Mouse (Mus musculus): Measurements from ENCODE around the gene P2rx7.

Gene P2rx7

GRCm38 (mm10) chr5:122689153-122689552 is 45.4 kb downstream of the P2rx7 start:
- intact Hi-C loops (cut with DNase I), result no loop called here

DNA sequence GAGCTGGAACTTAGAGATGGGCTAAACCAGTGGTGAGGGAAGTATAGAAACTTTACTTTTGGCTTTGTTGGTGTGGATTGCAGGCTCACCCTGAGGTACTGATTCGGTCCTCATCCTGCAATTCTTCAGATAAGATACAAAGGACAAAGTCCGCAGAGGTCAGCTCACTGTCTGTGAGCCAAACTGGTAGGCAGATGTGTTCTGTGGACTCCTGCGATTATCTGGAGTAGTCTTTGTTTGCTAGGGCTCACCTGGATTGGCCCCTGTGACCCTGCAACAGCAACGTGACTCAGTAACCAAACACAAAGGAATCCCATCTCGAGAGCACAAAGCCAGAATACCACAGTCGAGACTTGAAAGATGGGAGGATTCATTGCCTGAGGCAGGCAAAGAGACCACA is 46.8 kb downstream of the P2rx7 start:
- intact Hi-C loops (cut with DNase I), result no loop called here

GRCm38 (mm10) chr5:122693431-122694207 is 49.9 kb downstream of the P2rx7 start:
- intact Hi-C loops (cut with DNase I), result no loop called here

GRCm38 (mm10) chr5:122695516-122695915 is 51.8 kb downstream of the P2rx7 start:
- intact Hi-C loops (cut with DNase I), result no loop called here

DNA sequence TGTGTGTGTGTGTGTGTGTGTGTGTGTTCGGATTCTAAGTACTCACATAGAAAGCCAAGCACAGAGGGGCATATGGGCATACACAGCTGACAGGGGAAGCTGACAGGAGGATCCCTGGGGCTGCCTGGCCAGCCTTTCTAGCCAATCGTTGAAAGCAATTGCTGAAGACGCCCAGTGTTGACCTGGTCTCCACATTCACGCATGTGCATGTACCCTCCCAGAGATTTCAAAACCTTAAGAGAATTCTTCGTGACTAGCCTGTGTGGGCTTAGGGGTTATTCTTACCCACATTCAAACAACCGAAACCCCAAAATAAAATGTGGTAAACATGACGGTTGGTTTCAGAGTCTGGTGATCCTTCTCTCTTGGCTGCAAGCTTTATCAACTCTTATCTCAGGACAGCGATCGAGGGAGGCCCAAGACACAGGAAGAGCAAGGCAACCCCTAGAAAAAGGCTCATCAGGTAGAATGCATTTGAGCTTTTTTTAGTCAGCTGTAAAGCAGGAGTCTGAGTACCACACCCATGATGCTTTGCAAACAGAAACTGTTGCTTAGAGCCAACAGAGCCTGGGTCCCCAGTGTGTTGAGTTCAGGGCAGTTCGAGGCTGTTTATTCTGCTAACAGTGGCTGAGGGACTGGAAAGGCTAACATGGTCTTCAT is 54.5 kb downstream of the P2rx7 start:
- intact Hi-C loops (cut with DNase I), result no loop called here

- intact Hi-C loops (cut with DNase I), result no loop called here
Measured at GRCm38 (mm10) chr5:122698701-122699060, 55.0 kb downstream of the P2rx7 start.

DNA sequence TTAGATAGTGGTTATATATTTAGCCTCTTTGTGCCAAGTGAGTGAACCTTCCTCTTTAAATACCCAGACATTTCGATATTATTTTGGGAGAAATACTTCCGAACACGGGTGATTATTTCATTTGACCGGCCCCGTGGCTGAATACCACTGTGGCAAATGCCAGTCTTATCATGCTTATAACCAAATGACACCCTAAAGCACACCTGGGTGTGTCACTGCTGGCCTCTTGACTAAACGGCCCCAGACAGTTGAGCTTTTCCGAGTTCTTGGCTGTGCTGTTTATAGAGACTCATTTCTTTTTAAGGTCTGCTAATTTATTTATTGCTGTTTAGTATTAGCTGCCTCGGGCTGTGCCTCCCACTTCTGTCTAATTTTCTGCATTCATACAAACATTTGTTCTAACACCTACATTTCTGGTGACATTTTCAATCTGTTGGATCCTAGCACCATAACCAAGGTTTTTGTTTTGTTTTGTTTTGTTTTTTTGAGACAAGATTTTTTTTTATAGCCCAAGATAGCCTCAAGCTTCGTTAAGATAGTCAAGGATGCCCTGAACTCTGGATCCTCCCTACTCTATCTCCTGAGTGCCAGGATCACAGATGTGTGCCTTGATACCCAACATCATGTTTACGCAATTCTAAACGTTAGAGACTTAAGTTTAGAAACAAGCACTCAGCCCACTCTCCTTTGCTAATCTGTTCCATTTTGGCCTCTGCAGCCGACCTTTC is 56.6 kb downstream of the P2rx7 start:
- intact Hi-C loops (cut with DNase I), result no loop called here

GRCm38 (mm10) chr5:122700837-122701212 is 57.1 kb downstream of the P2rx7 start:
- intact Hi-C loops (cut with DNase I), result no loop called here

GRCm38 (mm10) chr5:122702156-122702555 is 58.4 kb downstream of the P2rx7 start:
- intact Hi-C loops (cut with DNase I), result no loop called here

DNA sequence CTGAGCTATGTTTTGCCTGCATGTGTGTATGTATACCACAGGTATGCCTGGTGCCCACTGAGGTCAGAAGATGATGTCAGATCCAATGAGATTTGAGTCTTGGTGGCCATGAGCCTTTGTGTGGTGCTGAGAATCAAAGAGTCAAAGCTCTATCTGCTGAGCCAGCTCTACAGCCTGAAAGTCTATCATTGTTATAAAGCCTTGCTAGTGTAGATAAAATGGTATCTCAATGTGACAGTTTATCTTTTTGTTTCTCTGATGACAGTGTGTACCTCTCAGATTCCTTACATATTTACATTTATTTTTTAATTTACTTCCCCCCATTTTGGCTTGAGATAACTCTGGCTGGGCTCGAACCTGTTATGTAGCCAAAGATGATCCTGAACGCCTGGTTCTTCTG is 59.9 kb downstream of the P2rx7 start:
- intact Hi-C loops (cut with DNase I), result no loop called here

DNA sequence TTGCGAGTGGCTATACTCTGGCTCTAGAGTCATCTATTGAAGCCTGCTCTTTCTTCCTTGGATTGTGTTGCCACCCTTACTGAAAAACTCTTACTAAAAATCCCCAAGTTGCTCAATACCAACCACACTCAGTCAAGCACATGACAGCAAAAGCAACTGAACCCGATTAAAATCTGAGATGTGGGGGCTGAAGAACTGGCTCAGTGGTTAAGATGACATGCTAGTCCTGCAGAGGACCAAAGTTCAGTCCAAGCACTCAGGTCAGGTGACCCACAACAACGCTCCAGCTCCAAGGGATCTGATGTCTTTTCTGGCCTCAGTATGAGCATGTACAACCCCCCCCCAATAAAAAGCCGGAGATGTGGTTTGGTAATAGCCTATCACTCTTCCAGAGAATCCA is 60.9 kb downstream of the P2rx7 start:
- intact Hi-C loops (cut with DNase I), result no loop called here

DNA sequence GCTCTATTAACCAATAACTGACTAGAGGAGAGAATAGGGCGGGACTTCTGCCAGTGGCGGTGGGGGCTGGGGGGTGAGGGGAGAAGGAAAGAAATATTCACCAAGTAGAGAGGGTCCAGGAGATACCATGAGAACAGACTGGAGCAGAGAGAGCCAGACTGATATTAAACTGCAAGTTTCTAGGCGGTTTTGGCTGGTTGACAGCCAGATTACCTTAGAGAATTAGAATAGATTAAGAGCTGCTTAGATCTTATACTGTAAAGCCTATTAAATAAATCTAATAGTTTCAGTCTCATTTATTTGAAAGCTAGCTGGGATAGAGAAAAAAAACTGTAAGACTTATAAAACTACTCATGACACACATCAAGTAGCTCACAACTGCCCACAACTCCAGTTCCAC is 61.5 kb downstream of the P2rx7 start:
- intact Hi-C loops (cut with DNase I), result no loop called here

DNA sequence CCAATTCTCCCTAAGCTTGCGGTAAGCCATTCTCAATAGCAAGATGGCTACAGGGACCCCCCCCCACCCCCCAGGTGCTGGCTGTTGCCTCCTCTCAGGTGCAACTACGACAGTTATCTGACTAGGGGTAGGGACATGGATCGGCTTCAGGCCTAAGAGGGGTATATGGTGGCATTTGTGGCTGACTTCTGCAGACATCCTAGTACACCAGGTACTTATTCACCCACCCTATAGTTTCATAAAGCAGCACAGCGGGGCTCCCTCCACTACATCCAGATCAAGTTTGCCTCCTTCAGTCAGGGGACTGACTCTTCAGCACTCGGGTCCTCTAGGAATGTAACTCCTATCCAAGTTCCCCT is 63.2 kb downstream of the P2rx7 start:
- intact Hi-C loops (cut with DNase I), result no loop called here

DNA sequence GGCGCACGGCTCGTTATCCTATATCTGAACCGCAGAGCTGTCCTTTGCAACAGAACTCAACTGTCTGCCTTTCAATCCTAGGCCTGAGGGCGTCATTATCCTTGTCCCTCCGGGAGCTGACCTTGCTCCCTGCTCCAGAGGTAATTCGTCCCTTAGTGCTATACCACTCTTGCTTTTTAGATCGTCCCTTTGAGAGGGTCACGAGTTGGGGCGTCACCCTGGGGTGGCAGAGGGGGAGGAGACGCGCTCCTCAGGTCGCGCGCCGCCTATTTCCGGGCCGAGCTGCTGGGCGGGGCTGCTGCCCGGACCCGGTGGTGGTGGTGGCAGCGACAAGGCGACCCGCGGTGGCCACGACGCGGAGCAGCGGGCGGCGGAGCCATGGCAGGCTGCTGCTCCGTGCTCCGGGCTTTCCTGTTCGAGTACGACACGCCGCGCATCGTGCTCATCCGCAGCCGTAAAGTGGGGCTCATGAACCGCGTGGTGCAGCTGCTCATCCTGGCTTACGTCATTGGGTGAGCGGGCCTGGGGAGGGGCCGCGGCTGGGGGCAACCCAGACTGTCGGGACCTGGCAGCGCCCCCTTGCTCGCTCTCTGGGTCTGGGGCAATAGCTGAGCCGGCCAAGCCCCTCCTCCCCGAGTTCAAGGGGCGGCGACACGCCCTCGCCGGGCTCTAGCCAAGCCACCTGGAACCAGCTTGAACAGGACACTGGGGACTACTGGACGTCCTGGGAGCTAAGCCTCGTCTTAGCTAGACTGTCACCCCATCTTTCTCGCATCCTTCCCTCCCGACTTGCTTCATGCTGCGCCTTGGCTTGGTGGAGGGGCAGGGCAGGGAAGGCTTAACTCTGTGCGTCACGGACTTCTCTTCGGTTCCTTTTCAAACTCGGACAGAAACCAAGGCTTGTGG is 63.8 kb downstream of the P2rx7 start, which contains the start of gene P2rx4:
Gene P2rx4 (plus strand): TSS at position 269 of the 906 bp plus-strand sequence.
- intact Hi-C loops (cut with DNase I), result no loop called here

DNA sequence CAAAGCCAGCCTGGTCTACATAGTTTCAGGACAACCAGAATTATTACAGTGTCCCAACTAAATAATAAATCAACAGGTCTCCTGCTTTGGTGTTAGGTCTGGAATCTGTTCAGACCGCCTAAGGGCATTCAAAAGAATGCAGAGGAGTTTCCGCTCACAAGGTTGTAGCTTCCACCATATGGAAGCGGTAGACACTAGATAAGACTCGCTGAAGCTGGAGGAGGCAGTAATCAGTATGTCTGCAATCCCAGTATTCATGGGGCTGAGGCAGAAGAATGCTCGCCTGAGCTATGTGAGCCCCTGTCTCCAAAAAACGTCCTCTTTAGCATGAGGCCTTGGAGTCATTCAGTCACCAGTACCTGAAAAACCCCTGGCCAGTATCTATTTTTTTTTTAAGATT is 65.1 kb downstream of the P2rx7 start:
- intact Hi-C loops (cut with DNase I), result no loop called here

- intact Hi-C loops (cut with DNase I), result no loop called here
Measured at GRCm38 (mm10) chr5:122715723-122716122, 72.0 kb downstream of the P2rx7 start.

DNA sequence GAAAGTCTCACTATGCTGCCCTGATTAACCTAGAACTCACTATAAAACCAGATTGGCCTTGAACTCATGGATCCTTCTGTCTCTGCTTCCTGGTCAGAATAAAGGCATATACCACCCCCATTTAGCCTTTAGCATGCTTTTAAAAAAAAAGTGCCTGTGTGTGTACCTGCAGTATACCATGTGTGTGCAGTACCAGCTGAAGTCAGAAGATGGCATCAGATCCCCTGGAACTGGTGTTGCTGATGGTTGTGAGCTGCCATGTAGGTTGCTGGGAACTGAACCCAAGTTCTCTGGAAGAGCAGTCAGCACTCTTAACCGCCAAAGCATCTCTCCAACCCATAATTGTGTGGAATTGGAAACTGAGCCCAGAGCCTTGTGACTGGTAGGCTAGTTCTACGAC is 73.1 kb downstream of the P2rx7 start:
- intact Hi-C loops (cut with DNase I), result no loop called here

- intact Hi-C loops (cut with DNase I), result no loop called here
Measured at GRCm38 (mm10) chr5:122718400-122718799, 74.7 kb downstream of the P2rx7 start.

- intact Hi-C loops (cut with DNase I), result no loop called here
Measured at GRCm38 (mm10) chr5:122719168-122719567, 75.5 kb downstream of the P2rx7 start.

DNA sequence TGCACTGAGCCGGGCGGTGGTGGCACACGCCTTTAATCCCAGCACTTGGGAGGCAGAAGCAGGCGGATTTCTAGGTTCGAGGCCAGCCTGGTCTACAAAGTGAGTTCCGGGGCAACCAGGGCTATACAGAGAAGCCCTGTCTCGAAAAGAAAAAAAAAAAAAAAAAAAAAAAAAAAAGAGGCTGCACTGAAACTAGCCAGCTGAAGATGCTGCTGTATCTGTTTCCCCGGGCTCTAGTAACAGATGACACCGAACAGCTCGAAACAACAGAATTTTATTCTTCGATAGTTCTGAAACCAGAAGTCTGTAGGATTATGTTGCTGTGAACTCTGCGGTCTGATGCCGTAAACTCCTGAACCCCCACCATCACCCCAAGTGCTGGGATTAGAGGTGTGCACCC is 81.7 kb downstream of the P2rx7 start:
- intact Hi-C loops (cut with DNase I), result loop anchor here (5.0 kb wide), 2 partner anchors 93 to 323 kb away; no protein-coding TSS in a partner anchor

- intact Hi-C loops (cut with DNase I), result loop anchor here (5.0 kb wide), 2 partner anchors 94 to 324 kb away; no protein-coding TSS in a partner anchor
Measured at GRCm38 (mm10) chr5:122726068-122726467, 82.4 kb downstream of the P2rx7 start.

Data from adrenal gland (tissue).